In the genomic region with DNA sequence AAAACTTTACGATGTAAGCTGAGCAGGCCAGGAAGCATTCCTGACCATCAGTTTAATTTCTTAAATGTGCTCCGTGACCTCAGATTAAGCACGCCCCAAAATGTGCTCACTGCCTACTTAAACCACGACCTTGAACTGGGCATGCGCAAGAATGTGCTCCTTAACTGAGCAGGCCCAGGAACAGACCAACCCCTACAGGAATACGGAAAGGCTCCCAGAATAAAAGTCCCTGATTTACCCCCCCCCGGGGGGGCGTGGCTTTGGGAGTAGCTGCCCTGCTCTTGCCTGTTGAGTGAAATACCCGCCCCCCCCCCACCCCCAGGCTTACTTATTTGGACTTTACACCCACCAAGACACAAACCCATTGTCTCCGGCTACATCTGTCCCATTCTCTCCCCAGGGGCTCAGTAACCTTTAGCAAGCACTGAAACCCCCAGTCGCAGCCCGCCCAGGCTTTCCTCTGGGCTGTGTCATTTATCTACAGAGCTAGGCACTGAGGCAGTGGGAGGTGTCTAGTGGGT, we compare ENCODE assay signal across 7 mouse cellular contexts. TPM values are rescaled to one million over a fixed set of nuclear protein-coding genes. Genes with fewer than 3 reads are reported as not detected.
DNase-seq lines count a peak whose midpoint lies in the region; ATAC-seq lines count a peak whose summit lies in the region.

No protein-coding gene starts in this region.

- peak; percentile 5 for ATAC-seq in CD4-positive, CD25-positive, alpha-beta regulatory T cell, adult 4 months

- DNase-seq in R1 (ENCODE audit: low read depth, low spot score) (peak; percentile 72), adipocyte (ENCODE audit: low spot score) (no peak)
- peak; percentile 48 for DNase-seq in gastrocnemius, postnatal 25 days
- peak; percentile 51 for DNase-seq in lung, postnatal 10 days
- no peak for DNase-seq in left cerebral cortex, adult 11 months (ENCODE audit: low spot score)
- DNase-seq in spleen, postnatal 14 days (ENCODE audit: low spot score in 2 of 2), result no peak

RNA-seq across cellular contexts. Expression of gene Fndc1, which starts 48.9 kb away (rescaled TPM):
- polyA plus RNA-seq in CD4-positive, CD25-positive, alpha-beta regulatory T cell, adult 4 months (2017; shearing (Covaris generic)), result not detected
- total RNA-seq in gastrocnemius, postnatal 25 days (2021), result 10 to 100 TPM; 46.0 to 52.2 TPM

RNA-seq across cellular contexts. Expression of gene Tagap, which starts 49.8 kb away (rescaled TPM):
- polyA plus RNA-seq in CD4-positive, CD25-positive, alpha-beta regulatory T cell, adult 4 months (2017; shearing (Covaris generic)), result 100 to 1,000 TPM; 108 to 131 TPM
- 1 to 10 TPM; 1.8 TPM for total RNA-seq in gastrocnemius, postnatal 25 days (2021)

Comparison
In these comparisons a context has a peak if more than half of its experiments do, and no peak if none do; other contexts are left out.
1. DNase-seq: peak in R1 (single experiment), gastrocnemius, postnatal 25 days (single experiment) and lung, postnatal 10 days (single experiment); none in left cerebral cortex, adult 11 months (single experiment), adipocyte (single experiment) and spleen, postnatal 14 days (0 of 2).